Mouse (Mus musculus) MEL-GATA-1-ER (cell line): Measurements from ENCODE around the gene Gsto1.

Source experiments
- DNase-seq: peaks from one replicate; pipeline ENCODE4 v3.0.0-alpha.2; 2012; ENCODE audit warnings: low read depth; ENCODE audit errors: extremely low read depth

The Gsto1 gene

DNA sequence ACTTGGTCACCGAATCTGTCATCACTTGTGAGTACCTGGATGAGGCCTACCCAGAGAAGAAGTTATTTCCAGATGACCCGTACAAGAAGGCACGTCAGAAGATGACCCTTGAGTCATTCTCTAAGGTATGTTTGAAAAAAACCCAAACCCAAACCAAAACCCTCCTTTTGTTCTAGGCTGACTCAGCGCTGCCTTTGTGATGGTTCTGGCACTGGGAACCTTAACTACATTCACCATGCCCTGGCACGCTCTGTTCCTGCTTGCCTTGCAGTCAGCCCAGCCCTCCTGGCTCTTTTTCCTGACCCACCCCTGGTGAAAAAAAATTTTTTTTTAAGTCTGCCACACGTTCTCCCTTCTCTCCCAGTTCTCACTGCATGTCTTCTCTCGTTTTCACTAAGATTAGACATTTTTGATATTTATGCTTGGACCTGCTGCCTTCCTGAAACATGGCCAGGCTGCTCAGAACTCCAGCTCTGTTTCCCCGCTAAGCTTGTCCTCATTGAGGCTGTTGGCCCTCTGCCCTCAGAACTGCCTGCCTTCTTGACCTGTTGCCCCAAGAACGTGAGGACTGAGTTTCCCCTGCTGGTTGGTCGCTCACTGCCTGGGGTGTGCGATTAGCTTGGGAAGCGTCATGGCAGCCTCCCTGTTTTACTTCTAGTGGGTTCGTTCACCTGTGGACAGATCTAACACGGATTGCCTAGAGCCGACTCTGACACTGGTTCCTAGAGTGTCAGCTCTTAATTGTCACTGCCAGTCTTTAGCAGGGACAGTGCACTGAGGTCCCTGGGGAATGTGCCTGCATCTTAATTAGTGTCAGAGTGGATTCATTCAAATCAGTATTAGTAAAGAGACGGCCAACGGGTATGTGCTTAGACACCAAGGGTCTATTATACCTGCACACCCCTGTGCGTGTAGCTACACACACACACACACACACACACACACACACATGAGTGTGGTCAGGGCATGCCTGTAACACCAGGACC, 3.5 kb downstream of the Gsto1 start:
- no peak for DNase-seq

DNA sequence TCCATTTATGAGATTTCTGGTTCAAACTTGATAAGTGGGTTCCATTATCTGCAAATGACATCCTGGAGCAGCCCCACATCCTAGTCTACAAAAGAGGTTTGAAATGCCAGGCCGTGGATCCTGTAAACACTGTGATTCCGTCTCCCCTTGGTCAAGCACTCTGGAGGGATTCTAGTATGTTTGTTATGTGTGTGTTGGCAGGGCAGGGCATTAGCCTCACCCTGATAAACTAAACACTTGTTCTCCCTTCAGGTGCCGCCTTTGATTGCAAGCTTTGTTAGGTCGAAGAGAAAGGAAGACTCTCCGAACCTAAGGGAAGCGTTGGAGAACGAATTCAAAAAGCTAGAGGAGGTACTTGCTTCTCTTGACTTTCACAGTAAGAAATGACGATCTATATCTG, 4.4 kb downstream of the Gsto1 start:
- no peak for DNase-seq

DNA sequence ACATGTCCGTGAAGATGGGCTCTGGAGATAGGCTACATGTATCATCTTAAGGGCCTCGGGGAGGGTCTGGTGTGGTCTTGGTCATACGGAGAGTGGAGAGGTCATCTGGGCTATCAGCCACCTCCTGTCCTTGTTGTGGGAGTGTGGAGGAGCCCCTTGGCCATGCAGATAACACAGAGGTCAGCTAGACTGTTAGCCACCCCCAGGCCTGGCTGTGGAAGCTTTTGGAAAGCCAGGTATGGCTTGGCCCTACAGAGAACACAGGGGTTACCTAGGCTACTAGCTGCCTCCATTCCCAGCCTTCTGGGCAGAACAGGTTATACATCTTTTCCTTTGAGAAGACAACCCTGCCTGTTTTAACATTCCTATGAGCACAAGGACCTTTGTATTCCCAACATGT, 7.8 kb downstream of the Gsto1 start:
- DNase-seq = no peak

DNA sequence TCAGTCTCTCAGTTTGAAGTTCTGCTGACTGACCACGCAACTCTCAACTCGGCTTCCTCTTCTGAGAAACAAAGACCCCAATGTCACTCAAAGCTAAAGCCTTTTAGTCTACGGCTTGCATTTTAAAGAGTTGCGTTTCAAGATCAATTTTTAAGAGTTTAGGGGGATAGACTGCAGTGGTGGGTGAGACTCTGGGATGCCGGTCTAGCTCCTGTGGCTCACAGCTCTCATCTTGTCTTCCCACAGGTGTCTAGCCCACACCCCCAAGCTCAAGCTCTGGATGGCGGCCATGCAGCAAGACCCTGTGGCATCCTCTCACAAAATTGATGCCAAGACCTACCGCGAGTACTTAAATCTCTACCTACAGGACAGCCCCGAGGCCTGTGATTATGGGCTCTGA, 9.3 kb downstream of the Gsto1 start:
- DNase-seq = no peak

DNA sequence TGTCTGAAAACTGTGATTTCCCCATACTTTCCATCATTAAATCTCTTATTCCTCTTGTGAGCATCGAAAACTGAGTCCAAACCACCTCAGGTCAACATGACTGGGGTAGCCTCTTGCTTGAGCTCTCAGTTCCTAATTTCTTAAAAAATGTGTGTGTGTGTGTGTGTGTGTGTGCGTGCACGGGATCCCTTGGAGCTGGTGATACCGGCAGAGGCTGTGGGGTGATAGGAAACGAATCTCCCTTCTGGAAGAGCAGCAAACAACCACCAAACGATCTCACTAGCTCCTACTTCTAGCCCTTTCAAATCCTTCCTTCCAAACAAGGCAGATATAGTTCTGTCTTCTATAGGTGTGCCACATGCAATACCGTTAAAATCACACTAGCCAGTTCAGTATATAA, 10.0 kb downstream of the Gsto1 start:
- DNase-seq = no peak

DNA sequence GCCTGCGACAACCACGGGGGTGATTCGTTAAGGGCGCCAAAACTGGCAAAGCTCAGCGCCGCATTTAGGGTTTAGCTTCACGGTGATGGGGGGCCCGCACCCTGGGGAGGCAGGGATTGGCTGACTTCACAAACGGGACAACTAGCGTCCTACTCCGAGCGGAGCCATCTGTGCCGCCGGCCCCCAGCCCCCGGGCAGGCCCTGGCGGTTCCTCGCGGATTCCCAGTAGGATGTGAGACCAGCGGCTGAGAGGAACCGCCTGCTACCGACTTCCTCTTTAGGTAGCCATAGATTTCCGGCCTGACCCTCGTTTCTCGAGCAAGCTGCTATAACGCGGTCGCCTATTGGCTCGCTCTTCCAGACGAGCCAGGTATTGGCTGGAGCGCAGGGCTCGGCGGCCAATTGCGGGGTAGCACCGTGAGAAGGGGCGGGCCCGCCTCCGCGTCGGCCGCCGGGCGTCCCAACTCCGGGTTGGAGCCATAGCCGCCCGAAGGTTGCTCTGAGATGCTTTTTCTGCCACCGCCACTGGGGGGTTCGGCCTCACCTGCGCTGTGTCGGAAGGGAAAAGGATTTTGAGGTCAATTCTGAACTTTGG, 10.7 kb downstream of the Gsto1 start, which contains the start of gene Gsto2:
TSS of gene Gsto2 (plus strand) at position 182 of the 595 bp plus-strand sequence.
- peak; percentile 84 for DNase-seq

DNA sequence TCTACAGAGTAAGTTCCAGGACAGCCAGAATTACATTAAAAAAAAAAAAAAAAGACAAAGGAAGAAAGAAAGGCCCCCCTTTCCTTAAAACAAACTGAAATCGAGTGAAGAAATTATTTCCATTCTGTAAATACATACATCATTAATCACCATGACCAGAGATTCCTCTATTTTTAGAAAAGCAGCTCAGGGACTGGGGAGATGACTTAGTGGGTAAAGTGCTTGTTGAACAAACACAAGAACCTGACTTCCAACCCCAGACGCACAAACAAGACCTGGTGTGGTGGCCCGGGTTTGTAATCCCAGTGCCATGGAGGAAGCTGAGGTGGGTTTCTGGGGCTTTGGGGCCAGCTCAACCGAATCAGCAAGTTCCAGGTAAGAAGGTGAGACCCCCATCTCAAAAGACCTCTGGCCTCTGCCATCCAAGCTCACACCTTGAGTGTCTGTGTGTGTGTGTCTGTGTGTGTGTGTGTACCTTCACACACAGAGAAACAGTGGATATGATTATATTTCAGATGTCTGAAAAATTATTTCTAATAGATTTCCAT, 12.9 kb downstream of the Gsto1 start:
- no peak for DNase-seq

DNA sequence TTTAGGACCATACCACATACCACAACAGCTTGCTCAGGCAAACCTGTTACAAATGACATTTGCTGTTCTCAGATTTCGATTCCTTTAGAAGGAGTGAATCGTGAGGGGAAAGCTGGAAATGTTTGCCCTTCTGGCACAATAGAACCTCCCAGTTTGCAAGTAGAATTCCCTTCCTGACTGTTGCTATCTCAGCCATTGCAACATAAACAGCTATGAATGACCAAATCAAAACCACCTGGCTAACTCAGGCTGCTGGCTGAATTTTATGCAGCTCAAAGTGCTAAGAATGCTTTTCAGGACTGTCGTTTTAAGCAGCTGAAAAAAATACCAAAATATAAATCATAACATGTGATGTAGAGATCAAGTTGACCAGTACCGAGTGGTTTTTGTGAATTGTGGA, 14.2 kb downstream of the Gsto1 start:
- no peak for DNase-seq

DNA sequence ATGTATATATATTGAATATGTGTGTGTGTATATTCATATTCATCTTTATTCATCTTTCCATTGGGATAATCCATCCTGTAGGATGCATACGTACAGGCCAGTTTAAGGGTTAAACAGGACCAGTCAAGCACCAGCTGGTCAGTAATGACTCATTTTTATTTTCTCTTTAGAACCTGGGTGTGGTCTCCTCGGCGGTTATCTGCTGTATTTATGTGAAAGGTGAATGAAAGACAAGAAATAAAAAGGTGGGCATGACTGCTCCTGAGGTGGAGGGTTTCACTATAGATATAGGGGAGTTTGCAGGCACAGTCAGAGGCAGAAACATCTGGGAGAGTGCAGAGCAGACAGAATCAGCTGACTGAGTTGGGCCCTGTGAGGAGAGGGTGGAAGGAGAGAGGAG, 14.7 kb downstream of the Gsto1 start:
- no peak for DNase-seq

DNA sequence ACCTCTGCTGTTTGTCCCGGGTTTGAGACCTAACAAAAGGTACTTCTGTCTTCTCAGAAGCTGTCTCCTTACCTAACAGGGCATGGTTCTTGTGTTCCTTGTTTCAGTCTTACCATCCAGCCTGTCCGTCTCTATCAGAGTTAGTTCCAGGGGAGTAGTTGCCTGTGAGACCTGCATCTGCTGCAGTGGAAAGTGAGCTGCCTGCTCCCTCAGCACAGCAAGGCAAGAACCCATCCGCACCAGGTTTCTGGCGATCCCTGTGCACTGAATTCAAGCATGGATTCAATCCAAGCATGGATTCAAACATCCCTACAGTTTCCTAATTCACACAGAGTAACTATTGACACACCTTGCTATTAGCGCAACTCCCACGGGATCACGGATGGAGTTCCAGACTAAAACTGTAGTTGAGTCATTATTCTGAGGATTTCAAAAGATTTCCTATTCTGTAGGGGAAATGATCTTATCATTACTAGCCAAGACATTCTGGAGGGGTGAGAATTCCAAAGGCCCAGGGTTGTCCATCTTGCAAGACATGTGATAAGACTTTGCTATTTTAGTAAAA, 15.4 kb downstream of the Gsto1 start:
- DNase-seq = no peak

DNA sequence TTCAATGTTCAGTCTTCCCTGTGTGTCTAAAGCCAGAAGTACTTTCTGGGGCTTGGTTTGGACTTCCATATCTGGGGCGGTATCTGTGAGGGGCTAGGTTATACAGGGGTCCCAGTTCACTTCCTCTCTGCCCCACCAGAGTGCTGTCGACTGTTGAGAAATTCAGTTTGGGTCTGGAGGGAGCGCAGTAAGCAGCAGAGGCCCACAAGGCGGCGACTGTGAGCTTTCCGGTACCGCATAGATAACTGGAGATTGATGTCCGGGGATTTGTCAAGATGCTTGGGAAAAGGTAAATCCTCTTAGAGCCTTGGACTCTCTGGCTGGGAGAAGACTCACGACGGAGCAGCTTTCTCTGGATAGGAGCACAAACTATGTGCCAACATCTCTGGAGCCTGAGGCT, 16.7 kb downstream of the Gsto1 start:
- DNase-seq = no peak

DNA sequence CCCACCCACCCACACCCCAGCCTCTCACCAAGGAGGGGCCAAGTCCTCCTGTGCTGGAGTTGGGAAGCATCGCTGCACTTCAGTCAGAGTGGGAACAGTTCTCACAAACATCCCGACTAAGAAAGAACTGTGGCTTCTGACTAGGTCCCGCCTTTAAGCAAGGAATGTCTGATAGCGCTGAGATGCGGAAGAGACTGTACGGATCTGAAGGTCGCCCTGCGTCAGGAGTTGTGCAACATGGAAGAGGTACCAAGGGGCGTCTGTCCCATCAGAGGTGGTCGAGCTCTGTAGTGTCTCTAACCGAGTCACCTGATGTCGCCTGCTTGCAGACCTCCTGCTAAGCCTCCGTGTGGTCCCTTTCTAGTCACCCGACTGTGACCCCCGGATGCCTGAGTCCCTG, 21.5 kb downstream of the Gsto1 start:
- no peak for DNase-seq

DNA sequence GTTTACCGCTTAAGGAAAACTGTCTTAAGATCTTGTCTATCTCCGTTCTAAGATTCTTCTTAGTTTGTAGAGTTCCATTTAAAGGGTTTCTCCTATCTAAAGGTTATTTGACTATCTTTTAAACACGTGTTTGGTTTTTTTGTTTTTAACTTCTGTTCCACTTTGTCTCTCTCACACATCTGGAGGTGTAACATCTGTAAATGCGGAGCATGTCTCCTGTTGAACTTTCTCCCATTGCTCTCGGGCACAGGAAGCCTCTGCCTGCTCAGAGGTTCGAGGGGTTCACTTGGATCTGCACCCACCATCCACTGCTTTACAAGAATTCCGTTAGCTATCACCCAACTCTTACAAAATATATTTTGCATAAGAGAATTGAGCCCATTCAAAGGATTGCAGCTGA, 26.8 kb downstream of the Gsto1 start:
- DNase-seq = no peak

DNA sequence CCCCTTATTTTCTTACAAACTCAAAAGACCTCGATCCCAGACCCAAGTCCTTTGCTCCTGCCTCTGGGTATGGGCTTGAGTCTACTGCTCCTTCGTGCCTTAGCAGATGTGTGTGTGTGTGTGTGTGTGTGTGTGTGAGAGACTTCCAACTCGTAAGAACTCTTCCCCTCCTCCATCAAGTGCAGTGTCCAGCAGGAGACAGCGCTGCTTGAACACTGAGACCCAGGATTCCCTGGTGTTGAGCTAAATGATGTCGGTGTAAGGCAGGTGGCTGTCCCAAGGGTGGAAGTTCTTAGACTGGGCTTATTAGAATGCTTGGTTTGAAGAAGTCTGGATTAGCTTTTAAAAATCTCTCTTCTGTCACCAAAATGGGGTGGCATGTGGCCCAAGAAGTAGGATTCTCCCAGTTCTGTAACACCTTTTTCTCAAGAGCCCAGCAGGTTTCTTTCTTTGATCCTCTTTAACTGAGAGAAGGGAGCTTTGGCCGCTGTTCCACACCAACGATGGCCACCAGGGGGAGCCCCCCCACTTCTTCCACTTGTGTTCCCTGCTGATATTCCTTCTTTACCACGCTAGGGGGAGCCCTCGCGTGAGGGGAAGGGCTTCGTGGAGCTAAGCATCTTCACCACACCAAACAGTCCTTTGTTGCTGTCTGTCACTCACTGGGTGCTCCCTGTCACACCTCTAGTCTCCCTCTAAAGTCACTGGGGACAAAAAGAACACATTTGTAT, 27.5 kb downstream of the Gsto1 start:
- peak; percentile 57 for DNase-seq

DNA sequence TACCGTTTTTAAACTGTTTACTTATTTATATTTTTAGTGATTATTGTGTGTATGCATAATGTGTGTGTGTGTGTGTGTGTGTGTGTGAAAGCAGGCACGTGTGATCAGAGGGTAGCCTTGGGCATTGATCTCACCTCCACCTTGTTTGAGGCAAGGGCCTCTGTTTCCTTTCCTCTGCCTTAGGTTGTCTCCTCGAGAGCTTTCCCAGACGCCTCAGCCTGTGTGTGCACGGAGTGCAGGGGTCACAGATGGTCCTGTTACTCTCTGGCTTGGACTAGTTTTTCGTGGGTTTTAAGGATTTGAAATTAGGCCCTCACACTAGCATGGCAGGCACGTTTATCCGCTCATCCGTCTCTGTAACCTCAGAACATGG, 28.1 kb downstream of the Gsto1 start:
- DNase-seq = no peak

DNA sequence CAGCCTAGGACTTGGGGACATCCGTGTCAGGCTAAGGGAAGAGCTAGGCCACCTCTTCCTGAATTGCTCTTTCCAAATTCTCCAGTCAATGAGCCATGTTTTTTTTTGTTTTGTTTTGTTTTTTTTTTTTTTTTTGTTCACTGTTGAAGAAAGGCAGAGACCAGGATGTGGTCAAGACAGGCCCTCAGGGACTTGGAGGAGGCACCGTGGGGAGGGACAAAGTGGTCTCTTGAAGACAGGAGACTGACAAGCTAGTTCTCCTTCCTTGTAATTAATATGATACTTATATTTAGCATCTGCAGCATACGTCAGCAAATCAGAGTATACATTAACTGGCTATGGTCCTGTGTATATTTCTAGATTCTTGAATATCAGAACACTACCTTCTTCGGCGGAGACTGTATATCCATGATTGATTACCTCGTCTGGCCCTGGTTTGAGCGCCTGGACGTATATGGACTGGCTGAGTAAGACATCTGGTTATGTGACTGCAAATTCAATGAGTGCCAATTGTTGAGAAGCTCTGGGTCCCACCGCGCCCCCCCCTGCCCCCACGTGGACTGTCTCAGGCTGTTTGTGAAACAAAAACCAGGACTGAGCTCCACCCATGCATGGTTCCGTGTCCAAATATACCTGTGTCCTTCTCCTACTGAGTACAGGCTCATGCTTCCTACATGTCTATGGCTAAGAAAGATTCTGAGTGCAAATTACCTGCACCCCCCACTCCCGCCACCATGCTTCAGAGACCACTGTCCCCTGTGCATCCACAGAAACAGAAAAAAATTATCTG, 29.7 kb downstream of the Gsto1 start:
- DNase-seq = no peak

DNA sequence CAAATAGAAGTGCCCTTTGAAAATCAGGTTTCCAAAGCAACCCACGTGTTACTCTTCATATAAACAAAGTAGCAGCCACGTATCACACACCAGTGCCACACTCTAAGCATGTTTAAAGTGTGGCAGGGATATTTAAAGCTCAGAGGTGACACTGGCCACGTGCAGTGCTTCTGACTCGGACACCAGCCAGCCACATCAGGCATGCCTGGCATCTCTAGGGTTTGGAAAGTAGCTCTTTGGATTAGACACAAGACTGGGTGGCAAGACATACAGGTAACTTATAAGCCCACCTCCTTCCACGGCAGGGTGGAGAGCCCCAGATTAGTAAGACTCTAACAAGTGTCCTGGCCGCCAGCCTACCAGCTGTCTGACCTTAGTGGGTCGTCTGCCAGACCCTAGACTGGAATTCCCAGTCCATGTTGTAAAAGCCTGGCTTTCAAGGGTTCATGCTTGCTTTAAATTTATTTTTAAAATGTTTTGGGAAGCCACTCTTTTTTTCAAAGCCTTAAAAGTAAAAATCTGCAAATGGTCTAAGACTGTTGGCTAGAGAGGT, 30.5 kb downstream of the Gsto1 start:
- no peak for DNase-seq

DNA sequence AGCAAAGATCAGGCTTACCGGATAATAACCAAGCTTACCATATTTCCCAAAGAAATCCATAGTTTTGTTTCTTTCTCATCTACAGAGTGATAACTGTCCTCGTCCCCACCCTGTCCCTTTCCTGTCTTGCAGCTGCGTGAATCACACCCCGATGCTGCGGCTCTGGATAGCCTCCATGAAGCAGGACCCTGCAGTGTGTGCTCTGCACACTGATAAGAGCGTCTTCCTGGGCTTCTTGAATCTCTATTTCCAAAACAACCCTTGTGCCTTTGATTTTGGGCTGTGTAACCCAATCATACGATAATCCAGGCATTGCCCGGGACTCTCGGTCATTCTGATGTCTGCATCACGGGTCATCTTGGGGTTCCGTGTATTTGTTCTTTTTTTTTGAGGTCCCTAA, 31.1 kb downstream of the Gsto1 start:
- DNase-seq = no peak

DNA sequence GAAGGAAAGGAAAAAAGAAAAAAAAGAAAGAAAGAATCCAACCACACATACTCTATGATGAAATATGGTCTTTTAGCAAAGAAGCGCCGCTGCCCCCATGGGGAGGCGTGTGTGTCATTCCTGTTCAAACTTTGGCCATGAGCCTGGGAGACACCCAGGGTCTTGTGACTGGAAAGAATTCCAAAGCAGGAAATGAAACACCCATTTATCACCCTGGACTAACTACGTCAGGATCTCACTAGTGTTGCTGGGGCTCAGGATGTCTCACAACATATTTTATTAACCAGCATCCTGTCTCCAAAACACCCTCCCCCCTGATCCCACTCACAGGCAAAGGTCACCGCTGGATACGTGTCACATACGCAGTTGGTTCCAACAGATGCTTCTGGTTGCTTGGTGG, 31.8 kb downstream of the Gsto1 start:
- no peak for DNase-seq

DNA sequence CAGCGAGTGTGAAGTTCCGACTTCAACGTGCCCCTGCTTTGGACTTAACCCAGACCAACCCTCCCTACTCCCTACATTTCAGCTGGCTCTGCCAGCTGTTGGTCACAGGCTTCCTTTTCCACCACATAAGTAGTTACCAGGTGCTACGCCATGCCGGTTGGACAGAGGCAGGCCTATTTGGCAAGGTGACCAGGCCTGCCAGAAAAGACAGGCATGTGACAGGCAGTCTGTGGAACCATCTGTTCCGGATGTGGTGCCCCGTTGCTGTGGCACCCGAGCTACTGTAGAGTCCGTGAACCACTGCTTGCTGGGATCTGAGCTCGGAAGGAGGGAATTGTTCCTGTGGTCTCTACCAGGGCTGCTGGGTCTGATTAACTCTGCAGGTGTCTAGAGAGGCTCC, 32.6 kb downstream of the Gsto1 start:
- no peak for DNase-seq

DNA sequence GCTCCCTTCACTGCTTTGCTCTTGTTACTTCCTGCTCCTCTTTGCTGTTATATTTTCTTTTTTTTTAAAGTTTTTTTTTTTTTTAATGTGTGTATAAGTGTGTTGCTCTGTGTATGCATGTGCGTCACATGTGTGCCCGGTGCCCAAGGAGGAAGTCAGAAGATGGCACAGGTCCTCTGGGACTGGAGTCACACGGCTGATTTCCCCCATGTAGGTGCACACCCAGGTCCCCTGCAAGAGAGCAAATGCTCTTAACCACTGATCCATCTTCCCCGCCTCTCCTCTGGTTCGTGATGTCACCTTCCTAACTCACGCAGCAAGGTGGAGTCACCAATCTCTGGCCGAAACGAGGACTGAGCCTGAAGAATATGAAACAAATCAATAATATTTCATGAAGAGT, 33.3 kb downstream of the Gsto1 start:
- no peak for DNase-seq
